Mouse (Mus musculus) retina, adult 2 months (tissue): ENCODE measurements around the gene Tmem107.
A peak's percentile ranks its signal among the peaks of the same experiment; 100 is the strongest.

Experiments
- DNase-seq: peaks from one replicate; pipeline ENCODE4 v3.0.0-alpha.2; 2012; ENCODE audit warnings: low read depth, low spot score

Tmem107 gene

DNA sequence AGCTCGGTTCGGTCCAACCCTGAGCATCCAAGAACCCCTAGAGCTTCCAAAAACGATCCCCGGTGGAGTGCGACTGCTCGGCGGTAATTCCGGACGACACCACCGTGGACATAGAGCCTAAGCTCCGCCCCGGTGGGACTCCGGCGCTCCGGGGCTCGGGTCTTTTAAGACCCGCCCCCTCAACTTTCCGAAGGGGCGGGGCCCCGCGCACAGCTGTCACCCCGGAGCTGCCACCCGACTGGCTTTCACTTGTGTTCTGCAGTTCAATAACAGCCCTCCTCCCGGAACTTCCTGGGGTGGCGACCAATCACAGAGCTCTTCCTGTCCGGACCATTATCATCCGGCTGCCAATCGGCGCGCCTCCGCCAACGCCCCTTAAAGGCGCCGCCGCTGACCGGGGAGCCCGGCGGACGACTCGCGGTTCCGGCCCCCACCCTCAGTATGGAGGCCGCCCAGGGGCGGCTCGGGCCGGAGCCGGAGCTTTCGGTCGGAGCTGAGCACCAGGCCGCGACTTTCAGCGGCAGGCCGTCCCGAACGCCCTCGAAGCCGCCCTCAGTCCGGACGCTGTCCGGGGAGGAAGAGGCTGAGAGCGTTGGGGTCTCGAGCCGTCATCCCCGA lies 11.1 kb upstream of the Tmem107 start, which contains the start of gene Borcs6:
Gene Borcs6, plus strand, starts transcription at position 361 of the 618 bp plus-strand sequence.
- peak; percentile 90 for DNase-seq

DNA sequence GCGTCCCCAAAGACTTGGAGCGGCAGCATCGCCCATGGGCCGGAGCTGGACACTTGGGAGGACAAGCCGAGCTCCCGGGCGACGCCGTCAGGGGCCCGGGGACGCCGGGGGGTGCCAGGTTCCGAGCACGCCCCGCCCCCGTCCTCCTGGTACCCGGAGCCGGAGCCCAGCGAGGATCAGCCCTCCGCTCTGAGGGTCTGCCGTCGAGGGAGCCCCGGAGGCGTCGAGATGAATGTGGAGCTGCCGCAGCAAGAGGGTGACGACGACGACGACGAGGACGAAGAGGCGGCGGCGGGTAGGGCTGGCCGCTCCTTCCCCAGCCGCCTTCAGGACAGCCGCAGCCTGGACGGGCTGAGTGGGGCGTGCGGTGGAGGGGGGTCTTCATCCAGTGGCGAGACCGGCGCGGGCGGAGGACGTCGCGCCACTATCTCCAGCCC lies 10.6 kb upstream of the Tmem107 start:
- no peak for DNase-seq

DNA sequence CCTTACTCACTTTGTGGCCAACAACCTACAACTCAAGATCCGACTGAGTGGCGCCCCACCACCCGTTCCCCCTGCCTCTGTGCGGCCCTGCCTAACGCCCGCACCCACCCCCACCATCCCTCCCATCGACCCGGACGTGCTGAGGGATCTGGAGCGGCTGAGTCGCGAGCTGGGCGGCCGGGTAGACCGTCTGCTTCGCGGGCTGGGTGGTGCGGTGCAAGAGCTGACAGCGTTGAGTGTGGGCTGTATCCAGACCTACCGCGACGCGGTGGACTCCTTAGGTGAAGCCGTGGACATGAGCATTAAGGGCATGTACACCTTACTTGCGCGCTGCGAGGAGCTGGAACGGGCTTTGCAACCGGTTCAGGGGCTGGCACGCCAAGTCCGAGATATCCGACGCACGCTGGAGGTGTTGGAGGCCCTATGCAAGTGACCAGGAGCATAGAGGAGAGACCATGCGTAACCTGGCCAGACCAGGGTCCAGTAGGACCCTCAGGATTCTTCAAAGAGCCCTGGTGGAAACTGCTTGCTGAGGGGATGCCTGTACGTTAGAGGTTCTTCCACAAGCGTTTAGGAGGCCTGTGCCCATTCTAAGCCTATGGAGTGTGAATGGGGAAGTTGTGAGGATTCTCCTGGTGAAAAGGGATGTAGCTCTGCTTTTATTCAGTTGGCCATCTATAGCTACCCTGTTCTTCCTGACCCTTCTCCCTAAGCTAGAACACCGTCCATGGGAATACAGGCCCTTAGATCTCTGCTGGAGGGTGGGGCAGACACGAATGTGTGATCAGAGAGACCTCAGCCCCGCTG lies 10.0 kb upstream of the Tmem107 start:
- DNase-seq, result no peak

DNA sequence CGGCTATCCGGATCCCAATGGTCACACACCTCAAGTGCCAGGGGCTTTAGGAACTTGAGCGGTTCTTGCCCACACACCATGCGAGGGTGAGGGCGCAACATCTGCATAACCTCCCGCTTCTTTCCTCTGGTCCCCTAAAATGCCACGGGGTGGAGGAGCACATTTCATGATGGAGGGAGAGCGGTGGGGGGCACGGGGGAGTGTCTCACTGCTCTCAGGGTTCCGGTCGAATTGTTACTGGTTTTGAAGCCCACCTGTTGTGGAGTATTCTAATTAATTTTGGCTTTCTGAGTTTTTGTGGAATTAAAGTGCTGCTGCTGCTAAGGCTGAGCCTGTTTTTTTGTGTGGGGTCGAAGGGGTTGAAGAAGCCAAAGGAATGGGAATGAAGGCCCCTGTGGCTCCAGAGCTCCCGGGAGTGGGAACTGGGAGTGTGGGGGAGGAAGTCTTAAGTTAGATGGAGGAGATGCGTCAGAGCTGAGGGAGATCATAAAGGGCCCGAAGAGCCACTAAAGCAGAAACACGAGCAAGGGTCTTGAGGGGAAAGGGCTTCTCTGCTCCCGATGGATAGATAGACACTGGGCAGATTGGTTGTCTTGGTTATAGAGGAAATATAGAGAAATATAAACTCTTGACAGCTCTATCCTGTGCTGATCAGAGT lies 9.2 kb upstream of the Tmem107 start:
- no peak for DNase-seq

DNA sequence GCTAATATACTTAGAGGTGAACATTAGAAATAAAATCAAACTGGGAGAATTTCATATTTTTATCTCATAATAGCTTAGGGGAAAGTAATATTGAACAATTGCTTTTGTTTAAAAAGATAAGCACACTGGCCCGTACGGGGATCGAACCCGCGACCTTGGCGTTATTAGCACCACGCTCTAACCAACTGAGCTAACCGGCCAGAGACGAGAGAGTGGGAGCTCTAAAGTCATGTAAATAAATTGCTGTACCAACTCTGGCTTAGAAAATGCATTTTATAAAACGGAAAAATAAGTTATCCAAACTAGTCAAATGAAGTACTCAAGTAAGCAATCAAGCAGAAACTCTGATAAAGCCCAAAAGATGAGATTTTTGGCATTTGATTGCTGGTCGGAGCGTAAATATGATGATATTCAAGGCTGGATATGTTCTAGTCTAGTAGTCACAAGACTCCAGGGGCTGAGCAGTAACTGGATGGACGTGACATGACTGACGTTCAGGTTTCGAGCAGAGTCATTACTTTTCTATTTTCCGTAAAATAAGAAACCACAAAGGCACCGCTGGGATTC lies 8.3 kb upstream of the Tmem107 start:
- DNase-seq, result no peak

- peak; percentile 78 for DNase-seq
Measured at GRCm38 (mm10) chr11:69062761-69063224, 7.8 kb upstream of the Tmem107 start.

GRCm38 (mm10) chr11:69063413-69064201 lies 7.0 kb upstream of the Tmem107 start:
- no peak for DNase-seq

GRCm38 (mm10) chr11:69064259-69065133 lies 6.1 kb upstream of the Tmem107 start:
- no peak for DNase-seq

GRCm38 (mm10) chr11:69065394-69065925 lies 5.1 kb upstream of the Tmem107 start:
- DNase-seq, result no peak

DNA sequence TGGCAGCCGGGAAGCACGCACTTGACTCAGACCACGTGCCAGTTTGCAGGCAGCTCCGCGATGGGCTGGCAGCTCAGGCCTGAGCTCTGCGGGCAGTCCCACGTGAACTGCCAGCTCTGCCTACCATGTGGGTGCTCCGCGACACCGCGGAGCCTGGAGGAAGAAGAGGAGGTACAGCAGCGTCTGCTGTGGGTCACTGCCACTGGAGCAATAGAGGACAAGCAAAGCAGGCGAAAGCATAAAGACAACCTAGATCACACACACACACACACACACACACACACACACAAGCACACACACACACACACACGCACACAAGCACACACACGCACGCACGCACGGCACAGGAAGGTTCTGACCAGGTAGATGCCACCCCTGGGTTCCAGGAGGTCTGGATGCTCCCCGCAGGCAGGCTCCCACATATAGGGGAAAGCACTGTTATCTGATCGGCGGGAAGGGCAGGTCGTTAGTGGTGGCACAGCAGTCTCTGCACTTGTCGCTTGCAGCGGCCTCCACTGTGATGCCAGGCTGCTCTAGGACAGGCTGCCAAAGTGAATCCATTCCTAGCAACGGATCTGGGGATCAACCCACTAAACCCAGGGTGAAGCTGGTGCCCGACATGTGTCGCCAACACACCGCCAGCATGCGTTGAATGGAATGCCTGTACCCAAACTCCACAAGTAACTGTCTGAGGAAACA lies 4.3 kb upstream of the Tmem107 start:
- DNase-seq, result no peak

GRCm38 (mm10) chr11:69066956-69067355 lies 3.6 kb upstream of the Tmem107 start:
- peak; percentile 77 for DNase-seq

DNA sequence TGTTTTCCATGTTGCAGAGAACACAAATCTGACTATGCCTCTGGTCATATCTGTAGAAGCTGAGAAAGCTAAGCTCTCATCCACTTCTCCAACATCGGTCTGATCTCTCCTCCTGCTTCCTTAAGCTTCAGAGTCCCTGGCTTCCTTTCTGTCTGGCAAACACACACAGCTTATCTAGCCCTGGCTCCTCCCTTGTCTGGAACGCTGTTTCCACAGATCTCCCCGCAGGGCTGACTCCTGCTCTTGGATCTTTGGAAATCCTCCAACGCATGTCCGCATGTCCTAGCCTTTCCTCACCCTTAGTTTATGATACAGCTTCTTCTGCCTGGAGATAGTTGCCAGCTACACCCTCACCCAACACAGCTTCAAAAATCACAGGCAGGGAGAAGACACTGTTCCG lies 3.0 kb upstream of the Tmem107 start:
- DNase-seq, result no peak

- DNase-seq, result no peak
Measured at GRCm38 (mm10) chr11:69070093-69070492, 513 bp upstream of the Tmem107 start.

DNA sequence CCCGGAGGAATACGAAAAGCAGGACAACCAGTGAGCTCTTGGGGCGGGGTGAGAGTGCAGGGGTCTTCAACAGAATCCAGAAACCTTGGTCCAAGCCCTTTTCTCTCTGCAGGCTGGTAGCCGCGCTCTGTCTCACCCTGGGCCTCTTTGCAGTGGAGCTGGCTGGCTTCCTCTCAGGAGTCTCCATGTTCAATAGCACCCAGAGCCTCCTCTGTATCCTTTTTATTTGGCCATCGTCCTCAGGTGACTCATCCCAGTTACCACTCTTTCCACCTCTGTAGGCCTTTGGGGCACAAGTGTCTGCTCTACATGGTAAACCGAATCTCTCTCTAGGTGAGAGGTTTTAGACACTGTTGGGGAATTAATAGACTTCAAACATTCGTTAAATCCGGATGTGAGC lies 656 bp downstream of the Tmem107 start:
- DNase-seq, result no peak

DNA sequence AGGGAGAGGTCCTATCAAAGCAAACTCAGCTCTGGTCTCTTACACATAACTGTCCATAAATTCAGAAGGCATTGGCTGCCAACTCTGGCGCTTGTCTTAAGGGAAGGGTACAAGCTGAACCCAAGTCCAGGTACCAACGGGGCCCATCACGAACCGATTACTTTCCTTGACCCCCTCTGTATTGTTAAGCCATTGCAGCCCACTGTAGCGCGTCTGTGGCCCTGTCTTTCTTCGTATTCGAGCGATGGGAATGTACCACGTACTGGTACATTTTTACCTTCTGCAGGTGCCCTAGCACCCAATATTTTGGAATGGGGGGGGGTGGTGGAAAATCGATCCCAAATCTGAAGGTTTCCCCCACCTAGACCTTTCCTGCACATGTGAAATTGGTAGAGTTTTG lies 1.6 kb downstream of the Tmem107 start:
- no peak for DNase-seq

DNA sequence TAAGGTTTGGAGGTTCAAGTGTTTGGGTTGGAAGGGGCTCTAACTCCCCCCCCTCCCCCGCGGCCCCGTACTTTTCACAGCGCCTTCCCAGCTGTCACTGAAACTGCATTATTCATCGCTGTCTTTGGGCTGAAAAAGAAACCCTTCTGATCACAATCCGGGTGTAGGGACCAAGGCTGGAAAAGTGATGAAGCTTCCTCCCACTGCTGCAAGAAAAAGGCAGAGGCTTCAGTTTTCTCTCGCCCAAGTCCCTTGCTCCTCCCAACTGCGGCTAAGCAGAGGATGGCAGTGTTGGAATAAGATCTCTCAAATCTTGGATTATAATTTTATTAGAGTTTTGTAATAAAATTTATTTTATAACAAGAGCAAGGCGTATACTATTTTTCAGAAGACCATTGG lies 2.1 kb downstream of the Tmem107 start:
- DNase-seq, result no peak

DNA sequence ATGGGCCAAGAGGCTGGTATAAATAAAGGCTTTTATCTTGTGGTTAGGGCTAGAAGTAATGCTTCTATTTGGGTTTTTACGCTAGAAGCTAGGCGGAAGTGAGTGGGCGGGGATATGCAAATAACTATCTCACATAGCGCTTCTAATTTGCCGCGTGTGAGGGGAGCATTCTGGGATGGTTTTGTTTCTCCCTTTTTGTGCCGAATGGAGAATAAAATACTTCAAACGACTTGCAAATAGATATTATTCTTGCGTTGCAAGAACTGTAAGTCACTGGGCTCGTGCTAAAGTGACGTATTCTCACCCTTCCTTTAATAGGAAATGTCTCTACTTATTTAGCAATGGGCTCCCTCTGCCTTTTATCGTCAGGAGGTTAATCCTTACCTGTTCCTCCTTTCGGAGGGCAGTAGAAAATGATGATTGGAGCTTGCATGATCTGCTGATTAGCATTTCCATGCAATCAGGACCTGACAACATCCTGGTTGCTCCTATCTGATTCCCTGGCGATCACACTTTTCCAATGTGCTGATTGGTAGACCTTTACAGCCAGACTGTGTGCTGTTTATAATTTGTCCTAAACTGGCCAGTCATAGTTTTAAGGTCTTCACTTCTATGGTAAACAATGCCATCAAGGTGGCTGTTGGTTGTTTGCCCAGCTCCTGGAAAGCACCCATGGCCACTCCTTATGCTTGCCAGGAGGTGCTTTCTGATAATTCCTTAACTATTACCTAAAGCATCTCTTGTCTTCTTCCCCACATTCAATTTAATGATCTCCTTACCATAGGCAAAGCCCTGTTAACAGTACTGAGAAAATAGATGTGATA lies 2.7 kb downstream of the Tmem107 start:
- peak; percentile 93 for DNase-seq

DNA sequence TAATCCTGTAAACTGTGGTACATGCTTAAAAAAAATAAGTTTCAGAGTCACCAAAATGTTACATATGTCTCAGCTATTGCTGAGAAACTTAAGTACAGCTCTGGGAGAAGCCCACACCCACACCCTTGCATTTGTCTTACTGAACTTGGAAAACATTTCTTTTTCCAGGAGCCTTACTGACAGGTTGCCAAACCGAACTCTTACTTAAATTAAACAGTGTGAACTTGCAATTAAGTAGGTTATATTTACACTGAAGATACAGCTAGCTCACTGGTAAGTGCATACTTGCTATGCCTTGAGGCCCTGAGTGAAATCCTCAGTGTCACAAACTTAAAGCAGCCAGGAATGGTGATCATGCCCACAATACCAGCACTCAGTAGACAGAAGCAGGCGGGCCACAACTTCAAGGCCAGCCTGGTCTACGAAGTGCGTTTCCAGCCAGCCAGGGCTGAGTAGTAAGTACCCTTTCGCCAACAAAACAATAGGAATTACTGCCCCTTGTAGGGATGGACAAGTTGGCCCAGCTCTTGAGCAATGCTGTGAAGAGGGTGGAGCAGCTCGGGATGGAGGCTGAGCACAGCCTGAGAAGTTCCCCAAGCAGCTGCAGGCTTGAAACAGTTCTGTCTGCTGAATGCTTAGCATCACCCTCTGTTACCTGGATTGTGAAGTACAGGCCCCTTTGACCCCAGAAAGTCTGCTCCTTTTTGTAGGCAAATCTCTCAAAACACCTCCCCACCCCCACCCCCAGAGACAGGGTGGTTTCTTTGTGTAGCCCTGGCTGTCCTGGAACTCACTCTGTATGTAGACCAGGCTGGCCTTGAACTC lies 3.6 kb downstream of the Tmem107 start:
- DNase-seq, result no peak
